Mouse (Mus musculus): ENCODE data around the gene Rab35.

GRCm38 (mm10) chr5:115630291-115630690 lies 1.4 kb upstream of the Rab35 start:
- TF ChIP-seq TAL1 (IDR thresholded peaks at IDR 0.05; ENCODE audit: low read length) (no peak), GATA1 (IDR thresholded peaks at IDR 0.05; ENCODE audit: low read length) (no peak)

Data from erythroblast, embryonic 14.5 days (primary cell).